8 mouse cellular contexts compared by ENCODE assay signal in the genomic region with DNA sequence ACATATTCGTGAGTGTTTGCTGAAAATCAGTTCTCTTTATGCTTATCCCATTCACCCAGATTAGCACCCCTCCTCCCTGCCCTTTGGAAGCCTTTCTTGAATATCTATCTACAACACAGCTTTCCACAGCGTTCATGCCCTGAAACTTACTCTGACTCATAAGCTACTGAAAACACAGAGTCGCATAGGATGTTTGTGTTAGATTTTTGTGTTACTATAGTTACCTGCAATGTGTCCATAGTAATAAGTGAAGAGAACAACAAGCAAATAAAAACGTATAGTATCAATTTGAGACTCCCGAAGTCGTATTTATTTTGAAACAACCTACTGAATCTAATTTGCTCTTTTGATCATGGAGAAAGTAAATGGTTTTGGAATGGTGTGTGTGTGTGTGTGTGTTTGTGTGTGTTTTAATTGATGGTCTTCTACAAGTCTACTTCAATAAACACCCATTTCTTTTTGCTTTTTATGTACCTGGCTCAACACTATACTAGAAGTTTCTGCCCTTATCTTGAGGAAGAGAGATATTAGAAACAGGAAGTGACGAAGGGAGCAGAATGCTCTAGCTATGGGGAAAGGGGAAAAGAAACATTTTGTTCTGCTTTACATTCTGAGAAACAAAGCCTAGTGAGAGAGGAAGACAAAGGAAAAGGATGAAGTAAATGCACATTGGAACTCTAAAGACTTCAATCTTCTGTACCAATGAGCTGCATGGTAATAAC. TPM values are rescaled to one million over a fixed set of nuclear protein-coding genes. Genes with fewer than 3 reads are reported as not detected.
DNase-seq lines count a peak whose midpoint lies in the region; ATAC-seq and TF ChIP-seq lines count a peak whose summit lies in the region.

No protein-coding gene starts in this region.

- no peak for ATAC-seq in heart, embryonic 12.5 days (ENCODE audit: insufficient number of reproducible peaks, low FRiP score)
- no peak for ATAC-seq in forebrain, postnatal 0 days
- ATAC-seq in liver, postnatal 0 days, result 0 out of 2 replicates have a peak, but pooled peaks have one; percentile 1
- ATAC-seq in stomach, postnatal 0 days (ENCODE audit: low FRiP score, low TSS enrichment), result peak; percentile 35; the same call in 1 of the 2 replicates

- peaks cover 13% of the 10 kb centered on the region for H3K4me1 ChIP-seq in heart, embryonic 12.5 days (replicated peaks)
- peaks cover 2% of the 10 kb centered on the region for H3K4me1 ChIP-seq in ES-Bruce4 (ENCODE audit: control insufficient read depth, insufficient read depth, low read length)
- H3K4me1 ChIP-seq in forebrain, postnatal 0 days (ENCODE audit: insufficient read depth), result 0 out of 2 replicates have a peak, but pooled peaks cover 9% of the 10 kb centered on the region
- H3K4me1 ChIP-seq in liver, postnatal 0 days (ENCODE audit: insufficient read depth), result peaks cover 21% of the 10 kb centered on the region
- peaks cover 3% of the 10 kb centered on the region; the same call in 1 of the 2 replicates for H3K4me1 ChIP-seq in stomach, postnatal 0 days (replicated peaks; ENCODE audit: control insufficient read depth, insufficient read depth)

- peak overlapping the region; percentile 90 for H3K27ac ChIP-seq in heart, embryonic 12.5 days (ENCODE audit: poor library complexity, severe bottlenecking)
- H3K27ac ChIP-seq in ES-Bruce4 (ENCODE audit: insufficient read depth, low read length), result no peak overlapping the region
- H3K27ac ChIP-seq in forebrain, postnatal 0 days (ENCODE audit: low read depth, low read length), result 0 out of 2 replicates have a peak overlapping the region, but pooled peaks have one; percentile 92
- peak overlapping the region; percentile 98 for H3K27ac ChIP-seq in liver, postnatal 0 days (ENCODE audit: low read depth)
- peak overlapping the region; percentile 95; the same call in 1 of the 2 replicates for H3K27ac ChIP-seq in stomach, postnatal 0 days (replicated peaks)

- intact Hi-C loops in heart, postnatal 36 days (cut with DNase I), result loop anchor here (2.0 to 10.0 kb wide), 3 partner anchors 95 to 263 kb away; no protein-coding TSS in a partner anchor

- 0 out of 2 replicates have a peak, but pooled peaks cover 3% of the 10 kb centered on the region for H3K9me3 ChIP-seq in heart, embryonic 12.5 days (replicated peaks)
- no peaks in the 10 kb centered on the region for H3K9me3 ChIP-seq in ES-Bruce4 (replicated peaks; ENCODE audit: control insufficient read depth, insufficient read depth, low read length, poor library complexity, severe bottlenecking)
- H3K9me3 ChIP-seq in forebrain, postnatal 0 days (ENCODE audit: low read length), result no peaks in the 10 kb centered on the region
- no peaks in the 10 kb centered on the region for H3K9me3 ChIP-seq in liver, postnatal 0 days (ENCODE audit: low read length)
- no peaks in the 10 kb centered on the region for H3K9me3 ChIP-seq in stomach, postnatal 0 days (ENCODE audit: control insufficient read depth, low read length)

- peak overlapping the region; percentile 67 for H3K4me3 ChIP-seq in heart, embryonic 12.5 days
- no peak overlapping the region for H3K4me3 ChIP-seq in ES-Bruce4 (ENCODE audit: low read depth, low read length)
- peak overlapping the region; percentile 74; the same call in 1 of the 2 replicates for H3K4me3 ChIP-seq in forebrain, postnatal 0 days (ENCODE audit: low read depth, low read length)
- H3K4me3 ChIP-seq in liver, postnatal 0 days (ENCODE audit: low read depth, low read length), result peak overlapping the region; percentile 74
- H3K4me3 ChIP-seq in stomach, postnatal 0 days (ENCODE audit: low read depth, low read length), result peak overlapping the region; percentile 70

- H3K9ac ChIP-seq in heart, embryonic 12.5 days, result no peak overlapping the region
- H3K9ac ChIP-seq in ES-Bruce4 (ENCODE audit: low read depth, poor library complexity, severe bottlenecking), result peak overlapping the region; percentile 86
- H3K9ac ChIP-seq in forebrain, postnatal 0 days, result 0 out of 2 replicates have a peak overlapping the region, but pooled peaks have one; percentile 93
- peak overlapping the region; percentile 78 for H3K9ac ChIP-seq in liver, postnatal 0 days (replicated peaks)
- H3K9ac ChIP-seq in stomach, postnatal 0 days (ENCODE audit: low read length), result no peak overlapping the region

- TF ChIP-seq EP300 in ES-Bruce4 (IDR thresholded peaks at IDR 0.05; ENCODE audit: insufficient read depth, low read depth, low read length), result no peak
- TF ChIP-seq EP300 in liver, postnatal 0 days (IDR thresholded peaks at IDR 0.05; ENCODE audit: low read depth), result peak; percentile 68; the same call in 1 of the 2 replicates
- no peak for TF ChIP-seq EP300 in stomach, postnatal 0 days (optimal IDR thresholded peaks at IDR 0.05)

- DNase-seq in heart, postnatal 36 days, result no peak
- no peak for DNase-seq in forebrain, postnatal 0 days
- DNase-seq in liver, postnatal 0 days, result no peak
- DNase-seq in stomach, postnatal 0 days (ENCODE audit: low spot score), result peak; percentile 47
- no peak for DNase-seq in left cerebral cortex, adult 9 months (ENCODE audit: low spot score in 2 of 2)
- DNase-seq in cerebellum, postnatal 10 days, result no peak

- 38% methylated on average over 7 of the region's 7 CpGs for WGBS in heart, embryonic 12.5 days
- WGBS in forebrain, postnatal 0 days, result 44% methylated on average over 7 of the region's 7 CpGs
- 21% methylated on average over 7 of the region's 7 CpGs for WGBS in liver, postnatal 0 days (ENCODE audit: insufficient replicate concordance)
- WGBS in stomach, postnatal 0 days, result 25% methylated on average over 7 of the region's 7 CpGs

- no peaks in the 10 kb centered on the region for H3K27me3 ChIP-seq in heart, embryonic 12.5 days (replicated peaks)
- H3K27me3 ChIP-seq in ES-Bruce4 (ENCODE audit: control insufficient read depth, insufficient read depth, low read length, poor library complexity, severe bottlenecking), result no peaks in the 10 kb centered on the region
- no peaks in the 10 kb centered on the region for H3K27me3 ChIP-seq in forebrain, postnatal 0 days (ENCODE audit: insufficient read depth, low read length)
- H3K27me3 ChIP-seq in liver, postnatal 0 days (ENCODE audit: insufficient read depth, low read length), result no peaks in the 10 kb centered on the region
- H3K27me3 ChIP-seq in stomach, postnatal 0 days (ENCODE audit: control insufficient read depth, insufficient read depth, low read length), result no peaks in the 10 kb centered on the region

- no peak for TF ChIP-seq CTCF in ES-Bruce4 (IDR thresholded peaks at IDR 0.05; ENCODE audit: low read depth, low read length)
- TF ChIP-seq CTCF in forebrain, postnatal 0 days (IDR thresholded peaks at IDR 0.05; ENCODE audit: low read depth), result no peak
- TF ChIP-seq CTCF in liver, postnatal 0 days (IDR thresholded peaks at IDR 0.05; ENCODE audit: low read depth), result no peak
- TF ChIP-seq CTCF in stomach, postnatal 0 days (IDR thresholded peaks at IDR 0.05; ENCODE audit: low read depth), result no peak

- H3K4me2 ChIP-seq in heart, embryonic 12.5 days, result peak overlapping the region; percentile 68
- H3K4me2 ChIP-seq in forebrain, postnatal 0 days (ENCODE audit: low read depth), result peak overlapping the region; percentile 74
- peak overlapping the region; percentile 80 for H3K4me2 ChIP-seq in liver, postnatal 0 days (ENCODE audit: low read depth, low read length)
- peak overlapping the region; percentile 71 for H3K4me2 ChIP-seq in stomach, postnatal 0 days (replicated peaks; ENCODE audit: low read depth)

- no peaks in the 10 kb centered on the region for H3K36me3 ChIP-seq in heart, embryonic 12.5 days
- H3K36me3 ChIP-seq in ES-Bruce4 (ENCODE audit: control insufficient read depth, insufficient read depth, low read length, poor library complexity, severe bottlenecking), result no peaks in the 10 kb centered on the region
- H3K36me3 ChIP-seq in forebrain, postnatal 0 days (ENCODE audit: insufficient read depth), result no peaks in the 10 kb centered on the region
- H3K36me3 ChIP-seq in liver, postnatal 0 days (replicated peaks; ENCODE audit: insufficient read depth, low read length), result no peaks in the 10 kb centered on the region
- H3K36me3 ChIP-seq in stomach, postnatal 0 days (ENCODE audit: control insufficient read depth, insufficient read depth, low read length), result no peaks in the 10 kb centered on the region

- no peak for TF ChIP-seq POLR2A in ES-Bruce4 (IDR thresholded peaks at IDR 0.05; ENCODE audit: insufficient read depth, low read length)

RNA-seq across cellular contexts. Expression of a gene that starts 5.5 kb away (rescaled TPM):
- polyA plus RNA-seq in heart, embryonic 12.5 days (2016; fragmentation: Nextera tagmentation; extraction: Ambion mirVana), result 84.9 and 86.5 TPM in 2 replicates
- total RNA-seq in heart, postnatal 36 days (2021), result 10 to 100 TPM; 28.8 to 35.2 TPM
- 113 and 115 TPM in 2 replicates for polyA plus RNA-seq in ES-Bruce4 (2011; ENCODE audit: insufficient read depth, insufficient read length, low read depth, missing spikeins)
- total RNA-seq in forebrain, postnatal 0 days (2014; rRNA removed), result 70.3 and 83.4 TPM in 2 replicates
- 43.2 and 61.1 TPM in 2 replicates for polyA plus RNA-seq in forebrain, postnatal 0 days (2015; fragmentation: Nextera tagmentation; extraction: Ambion mirVana)
- polyA plus RNA-seq in liver, postnatal 0 days (2015; fragmentation: Nextera tagmentation; extraction: Ambion mirVana), result 107 and 112 TPM in 2 replicates
- 38.0 and 39.5 TPM in 2 replicates for polyA plus RNA-seq in stomach, postnatal 0 days (2015; fragmentation: Nextera tagmentation; extraction: Ambion mirVana)

Comparison
In these comparisons a context has a peak if more than half of its experiments do, and no peak if none do; other contexts are left out.
1. ATAC-seq: peak in liver, postnatal 0 days (single experiment) and stomach, postnatal 0 days (single experiment); none in heart, embryonic 12.5 days (single experiment) and forebrain, postnatal 0 days (single experiment).
2. H3K9ac ChIP-seq: peak in ES-Bruce4 (single experiment), forebrain, postnatal 0 days (single experiment) and liver, postnatal 0 days (single experiment); none in heart, embryonic 12.5 days (single experiment) and stomach, postnatal 0 days (single experiment).
3. Peak in every context shown above with its lines, with median percentiles within 50 percentile points of each other: H3K4me2 ChIP-seq.